Mouse (Mus musculus) MEL (cell line): ENCODE data around the gene Zfp318. TPM values are rescaled to one million over a fixed set of nuclear protein-coding genes. Genes with fewer than 3 reads are reported as not detected.

Source experiments
- DNase-seq: peaks from one replicate; pipeline ENCODE4 v3.0.0; 2011; ENCODE audit warnings: low read depth, low spot score
- H3K27ac ChIP-seq: 2 replicates; pipeline ENCODE4 v1.5.1; 2012; ENCODE audit warnings: low read depth, mild to moderate bottlenecking, control low read depth, low read length, moderate library complexity; ENCODE audit not compliant: control insufficient read depth
- H3K27me3 ChIP-seq, 2 experiments: fragments of 150-350 bp in 1 of 2; sonication (generic) in 1 of 2; 2 replicates each; pipeline ENCODE4 v1.6.1; 2012; ENCODE audit warnings: low read length in 2 of 2, mild to moderate bottlenecking in 2 of 2, improper control_type of control experiment in 1 of 2, moderate library complexity in 1 of 2; ENCODE audit not compliant: insufficient read depth in 2 of 2, control insufficient read depth in 1 of 2
- H3K36me3 ChIP-seq, 2 experiments: 2 replicates each; pipeline ENCODE4 v1.6.1; 2012 to 2014; ENCODE audit warnings: low read length in 2 of 2, improper control_type of control experiment in 1 of 2, inconsistent platforms in 1 of 2, mild to moderate bottlenecking in 1 of 2; ENCODE audit not compliant: insufficient read depth in 2 of 2, control insufficient read depth in 1 of 2
- H3K4me1 ChIP-seq, 2 experiments: fragments of 150-350 bp in 1 of 2; sonication (generic) in 1 of 2; 2 replicates each; pipeline ENCODE4 v1.6.1; 2012; ENCODE audit warnings: low read length in 2 of 2, improper control_type of control experiment in 1 of 2, mild to moderate bottlenecking in 1 of 2; ENCODE audit not compliant: insufficient read depth in 2 of 2, control insufficient read depth in 1 of 2
- H3K4me3 ChIP-seq, 2 experiments: fragments of 150-350 bp in 1 of 2; sonication (generic) in 1 of 2; 2 replicates each; pipeline ENCODE4 v1.5.1; 2012; ENCODE audit warnings: low read depth in 2 of 2, low read length in 2 of 2, mild to moderate bottlenecking in 2 of 2, moderate library complexity in 2 of 2, control low read depth in 1 of 2, improper control_type of control experiment in 1 of 2; ENCODE audit not compliant: control insufficient read depth in 1 of 2, insufficient read depth in 1 of 2
- H3K79me2 ChIP-seq: 2 replicates; pipeline ENCODE4 v1.6.1; 2012; ENCODE audit warnings: mild to moderate bottlenecking, low read length, moderate library complexity; ENCODE audit not compliant: control insufficient read depth, poor library complexity, insufficient read depth
- H3K9ac ChIP-seq: 2 replicates; pipeline ENCODE4 v1.6.1; 2012; ENCODE audit warnings: low read depth, mild to moderate bottlenecking, control low read depth, low read length, moderate library complexity; ENCODE audit not compliant: control insufficient read depth, poor library complexity, severe bottlenecking
- H3K9me3 ChIP-seq: fragments of 150-350 bp; sonication (generic); replicated peaks from 2 replicates; pipeline ENCODE4 v1.6.1; 2012; ENCODE audit warnings: mild to moderate bottlenecking, low read length, improper control_type of control experiment, moderate library complexity; ENCODE audit not compliant: insufficient read depth
- CHD2 ChIP-seq: IDR thresholded peaks from 2 replicates; pipeline ENCODE4 v1.6.1; 2011; ENCODE audit warnings: low read length, improper control_type of control experiment
- CTCF ChIP-seq, 3 experiments: IDR thresholded peaks in 2 of 3; conservative IDR thresholded peaks in 1 of 3; 2 replicates each; pipeline ENCODE4 v1.5.1; 2011 to 2012; ENCODE audit warnings: low read length in 3 of 3, low read depth in 2 of 3, mild to moderate bottlenecking in 2 of 3, improper control_type of control experiment in 1 of 3, inconsistent platforms in 1 of 3, mixed read lengths in 1 of 3, moderate library complexity in 1 of 3; ENCODE audit not compliant: control insufficient read depth in 1 of 3, insufficient read depth in 1 of 3, poor library complexity in 1 of 3, severe bottlenecking in 1 of 3
- E2F4 ChIP-seq: IDR thresholded peaks from 2 replicates; pipeline ENCODE4 v1.6.1; 2011; ENCODE audit warnings: low read depth, low read length, improper control_type of control experiment, borderline replicate concordance
- ELF1 ChIP-seq: IDR thresholded peaks from 2 replicates; pipeline ENCODE4 v1.6.1; 2014; ENCODE audit warnings: low read depth, mild to moderate bottlenecking, inconsistent platforms, low read length, improper control_type of control experiment, moderate library complexity
- EP300 ChIP-seq, 2 experiments: IDR thresholded peaks; 2 replicates each; pipeline ENCODE4 v1.6.1; 2011; ENCODE audit warnings: improper control_type of control experiment in 2 of 2, low read length in 2 of 2, low read depth in 1 of 2, mild to moderate bottlenecking in 1 of 2
- ETS1 ChIP-seq: IDR thresholded peaks from 2 replicates; pipeline ENCODE4 v1.6.1; 2012; ENCODE audit warnings: low read depth, mild to moderate bottlenecking, inconsistent platforms, low read length, improper control_type of control experiment, moderate library complexity
- GABPA ChIP-seq: IDR thresholded peaks from 2 replicates; pipeline ENCODE4 v1.6.1; 2012; ENCODE audit warnings: low read depth, mild to moderate bottlenecking, inconsistent platforms, low read length, improper control_type of control experiment, moderate library complexity
- GATA1 ChIP-seq: IDR thresholded peaks from 2 replicates; pipeline ENCODE4 v1.6.1; 2011; ENCODE audit warnings: low read depth, low read length, improper control_type of control experiment
- HCFC1 ChIP-seq: IDR thresholded peaks from 2 replicates; pipeline ENCODE4 v1.6.1; 2012; ENCODE audit warnings: low read depth, mild to moderate bottlenecking, inconsistent platforms, low read length, improper control_type of control experiment, moderate library complexity
- JUND ChIP-seq: IDR thresholded peaks from 2 replicates; pipeline ENCODE4 v1.6.1; 2011; ENCODE audit warnings: low read depth, mild to moderate bottlenecking, improper control_type of control experiment, low read length
- KAT2A ChIP-seq: conservative IDR thresholded peaks from 2 replicates; pipeline ENCODE4 v1.6.1; 2012; ENCODE audit warnings: low read depth, low read length, improper control_type of control experiment, inconsistent platforms
- MEF2A ChIP-seq: IDR thresholded peaks from 2 replicates; pipeline ENCODE4 v1.6.1; 2014; ENCODE audit warnings: low read depth, mild to moderate bottlenecking, inconsistent platforms, low read length, improper control_type of control experiment; ENCODE audit not compliant: poor library complexity, insufficient replicate concordance, severe bottlenecking; ENCODE audit errors: extremely low read depth
- MXI1 ChIP-seq: IDR thresholded peaks from 2 replicates; pipeline ENCODE4 v1.6.1; 2011; ENCODE audit warnings: mild to moderate bottlenecking, low read depth, low read length, improper control_type of control experiment
- MYB ChIP-seq: IDR thresholded peaks from 2 replicates; pipeline ENCODE4 v1.6.1; 2011; ENCODE audit warnings: mild to moderate bottlenecking, low read depth, low read length, improper control_type of control experiment
- MYC ChIP-seq: IDR thresholded peaks from 2 replicates; pipeline ENCODE4 v1.6.1; 2011; ENCODE audit warnings: low read depth, mild to moderate bottlenecking, low read length, improper control_type of control experiment, moderate library complexity
- NELFE ChIP-seq: IDR thresholded peaks from 2 replicates; pipeline ENCODE4 v1.6.1; 2011; ENCODE audit warnings: low read depth, low read length, improper control_type of control experiment
- NRF1 ChIP-seq: IDR thresholded peaks from 2 replicates; pipeline ENCODE4 v1.6.1; 2014; ENCODE audit warnings: low read depth, mild to moderate bottlenecking, inconsistent platforms, low read length, improper control_type of control experiment, moderate library complexity; ENCODE audit not compliant: poor library complexity, insufficient read depth, severe bottlenecking
- POLR2AphosphoS2 ChIP-seq: IDR thresholded peaks from 2 replicates; pipeline ENCODE4 v1.6.1; 2011; ENCODE audit warnings: low read length, improper control_type of control experiment
- RAD21 ChIP-seq: IDR thresholded peaks from 2 replicates; pipeline ENCODE4 v1.6.1; 2011; ENCODE audit warnings: mild to moderate bottlenecking, low read depth, low read length, improper control_type of control experiment
- RCOR1 ChIP-seq: IDR thresholded peaks from 2 replicates; pipeline ENCODE4 v1.6.1; 2012; ENCODE audit warnings: low read depth, mild to moderate bottlenecking, inconsistent platforms, low read length, improper control_type of control experiment
- SMC3 ChIP-seq: IDR thresholded peaks from 2 replicates; pipeline ENCODE4 v1.6.1; 2011; ENCODE audit warnings: low read depth, low read length, improper control_type of control experiment
- TAL1 ChIP-seq: IDR thresholded peaks from 2 replicates; pipeline ENCODE4 v1.6.1; 2012; ENCODE audit warnings: mild to moderate bottlenecking, inconsistent platforms, low read length, moderate library complexity, mixed read lengths
- TCF12 ChIP-seq: IDR thresholded peaks from 2 replicates; pipeline ENCODE4 v1.6.1; 2014; ENCODE audit warnings: low read depth, mild to moderate bottlenecking, inconsistent platforms, low read length, improper control_type of control experiment, moderate library complexity
- UBTF ChIP-seq: IDR thresholded peaks from 2 replicates; pipeline ENCODE4 v1.6.1; 2012; ENCODE audit warnings: low read depth, mild to moderate bottlenecking, inconsistent platforms, low read length, improper control_type of control experiment, moderate library complexity, borderline replicate concordance; ENCODE audit not compliant: insufficient read depth
- USF2 ChIP-seq, 2 experiments: IDR thresholded peaks; 2 replicates each; pipeline ENCODE4 v1.6.1; 2011 to 2012; ENCODE audit warnings: improper control_type of control experiment in 2 of 2, low read length in 2 of 2, borderline replicate concordance in 1 of 2, inconsistent platforms in 1 of 2, low read depth in 1 of 2, mild to moderate bottlenecking in 1 of 2; ENCODE audit not compliant: insufficient read depth in 1 of 2
- ZC3H11A ChIP-seq: IDR thresholded peaks from 2 replicates; pipeline ENCODE4 v1.6.1; 2012; ENCODE audit warnings: low read depth, mild to moderate bottlenecking, inconsistent platforms, low read length, improper control_type of control experiment
- ZKSCAN1 ChIP-seq: IDR thresholded peaks from 2 replicates; pipeline ENCODE4 v1.6.1; 2012; ENCODE audit warnings: low read depth, mild to moderate bottlenecking, inconsistent platforms, low read length, improper control_type of control experiment, moderate library complexity
- polyA plus RNA-seq, 2 experiments: library from polyadenylated mRNA; stranded (reverse) in 1 of 2; unstranded in 1 of 2; fragments of >175 nt in 1 of 2; fragments of >200 nt in 1 of 2; gene quantifications; 2 replicates each; pipeline versions ENCODE4 v1.2.1 to v1.2.4; 2012; ENCODE audit warnings: low replicate concordance in 2 of 2, low read depth in 1 of 2; ENCODE audit not compliant: insufficient read length in 2 of 2, insufficient read depth in 1 of 2, missing spikeins in 1 of 2
- total RNA-seq: library from RNA; depleted of rRNA; stranded (reverse); fragments of 300-350 nt; gene quantifications from 2 replicates; pipeline ENCODE4 v1.2.3, GENCODE M21; 2012

Zfp318 gene
- total and polyA plus RNA-seq, 3 experiments = 8.1 to 36.8 (median 21.3) TPM

- peaks cover 2 to 13% of the 10 kb centered on the region in 2 experiments; a peak in 3 of 4 replicates for H3K4me1 ChIP-seq
Measured at GRCm38 (mm10) chr17:46336475-46336874, 47.1 kb upstream of the Zfp318 start.

GRCm38 (mm10) chr17:46341208-46341607 is 42.3 kb upstream of the Zfp318 start:
- Histone ChIP-seq H3K79me2 (no peaks in the 10 kb centered on the region), H3K27ac (peak overlapping the region; percentile 31; the same call in 1 of the 2 replicates), H3K36me3 (peaks cover 0 to 5% of the 10 kb centered on the region in 2 experiments; a peak in 2 of 4 replicates), H3K9ac (peak overlapping the region; percentile 35), H3K27me3 (no peaks in the 10 kb centered on the region), H3K4me3 (peak overlapping the region in 1 of 2 experiments; percentile 1; a peak in 1 of 4 replicates), H3K4me1 (peaks cover 0 to 3% of the 10 kb centered on the region in 2 experiments; a peak in 2 of 4 replicates), H3K9me3 (no peaks in the 10 kb centered on the region)
- DNase-seq = peak; percentile 85
- no peak for TF ChIP-seq JUND
- peak; percentile 67; the same call in 1 of the 2 replicates for TF ChIP-seq MXI1
- no peak for TF ChIP-seq NRF1
- no peak for TF ChIP-seq MYB
- no peak for TF ChIP-seq GATA1
- no peak for TF ChIP-seq ZKSCAN1
- no peak for TF ChIP-seq ZC3H11A
- no peak for TF ChIP-seq RCOR1
- TF ChIP-seq TAL1 = no peak
- TF ChIP-seq ETS1 = peak; percentile 61
- no peak for TF ChIP-seq CTCF (IDR thresholded peaks at IDR 0.05 in 2 of 3, conservative IDR thresholded peaks at IDR 0.05 in 1 of 3; ENCODE audit: control insufficient read depth in 1 of 3, insufficient read depth in 1 of 3, low read depth in 2 of 3, low read length in 3 of 3, poor library complexity in 1 of 3, severe bottlenecking in 1 of 3)
- TF ChIP-seq HCFC1 = peak; percentile 56; the same call in 1 of the 2 replicates
- 0 out of 2 replicates have a peak, but pooled peaks have one; percentile 20 for TF ChIP-seq ELF1
- no peak for TF ChIP-seq MEF2A
- TF ChIP-seq SMC3 = no peak
- no peak for TF ChIP-seq EP300 (IDR thresholded peaks at IDR 0.05; ENCODE audit: low read depth in 1 of 2, low read length in 2 of 2)
- TF ChIP-seq USF2 (IDR thresholded peaks at IDR 0.05; ENCODE audit: borderline replicate concordance in 1 of 2, insufficient read depth in 1 of 2, low read depth in 1 of 2, low read length in 2 of 2) = peak in 1 of 2 experiments; percentile 32; a peak in 1 of 4 replicates
- peak; percentile 42; the same call in 1 of the 2 replicates for TF ChIP-seq MYC
- no peak for TF ChIP-seq POLR2AphosphoS2
- TF ChIP-seq KAT2A = no peak
- TF ChIP-seq CHD2 = no peak
- TF ChIP-seq GABPA = no peak
- no peak for TF ChIP-seq NELFE
- TF ChIP-seq E2F4 = no peak
- TF ChIP-seq TCF12 = no peak
- no peak for TF ChIP-seq UBTF

More at GRCm38 (mm10) chr17:46336475-46336874, 47.1 kb upstream of the Zfp318 start:
- Histone ChIP-seq H3K36me3 (peaks cover 0 to 10% of the 10 kb centered on the region in 2 experiments; a peak in 2 of 4 replicates), H3K79me2 (no peaks in the 10 kb centered on the region), H3K9ac (no peak overlapping the region), H3K9me3 (no peaks in the 10 kb centered on the region), H3K27ac (no peak overlapping the region), H3K27me3 (no peaks in the 10 kb centered on the region), H3K4me3 (no peak overlapping the region)
- DNase-seq = peak; percentile 69
- TF ChIP-seq RAD21 = peak; percentile 43
- no peak for TF ChIP-seq UBTF
- no peak for TF ChIP-seq MEF2A
- no peak for TF ChIP-seq JUND
- peak; percentile 54 to 79 (median 63) for TF ChIP-seq CTCF (IDR thresholded peaks at IDR 0.05 in 2 of 3, conservative IDR thresholded peaks at IDR 0.05 in 1 of 3; ENCODE audit: control insufficient read depth in 1 of 3, insufficient read depth in 1 of 3, low read depth in 2 of 3, low read length in 3 of 3, poor library complexity in 1 of 3, severe bottlenecking in 1 of 3)
- peak; percentile 57; the same call in 1 of the 2 replicates for TF ChIP-seq ZC3H11A
- peak; percentile 64 for TF ChIP-seq SMC3
- no peak for TF ChIP-seq CHD2
- no peak for TF ChIP-seq TCF12
